Mouse (Mus musculus) forebrain, embryonic 11.5 days (tissue): Measurements from ENCODE around the gene Pax5. TPM values are rescaled to one million over a fixed set of nuclear protein-coding genes. Genes with fewer than 3 reads are reported as not detected.

Source experiments
- microRNA-seq: library from miRNA; unstranded; fragments of <30 nt; microRNA quantifications from one replicate; pipeline ENCODE4, GENCODE M21; 2016; ENCODE audit not compliant: insufficient number of aligned reads
- polyA plus RNA-seq: library from polyadenylated mRNA; unstranded; fragments of >200 nt; fragmentation: Nextera tagmentation; extraction: Ambion mirVana; gene quantifications from 2 replicates; pipeline ENCODE4 v1.2.1, GENCODE M21; 2014

Gene Pax5
- polyA plus RNA-seq, 1 experiment from 2014 or later = 0.11 TPM

Small RNA genes lying within 50 kb of the gene (microRNA-seq; reads per million reads assigned to microRNA genes)
- not detected for gene Mir5120

Other genes starting within 250 kb of the Pax5 start
- gene Zcchc7, start 45.4 kb upstream of the Pax5 start, polyA plus RNA-seq = 20.7 and 24.3 TPM in 2 replicates